ENCODE assay signal across 8 mouse cellular contexts in genomic region chr7:62420566-62420965, GRCm38 (mm10). TPM values are rescaled to one million over a fixed set of nuclear protein-coding genes. Genes with fewer than 3 reads are reported as not detected.
A peak's percentile ranks its signal among the peaks of the same experiment; 100 is the strongest.
DNase-seq lines count a peak whose midpoint lies in the region; ATAC-seq lines count a peak whose summit lies in the region.

No protein-coding gene starts in this region.

- peak overlapping the region; percentile 68 for H3K4me3 ChIP-seq in hindbrain, embryonic 10.5 days
- peak overlapping the region; percentile 73 for H3K4me3 ChIP-seq in midbrain, embryonic 15.5 days

- 0 out of 2 replicates have a peak, but pooled peaks cover 2% of the 10 kb centered on the region for H3K4me1 ChIP-seq in hindbrain, embryonic 10.5 days (replicated peaks)
- H3K4me1 ChIP-seq in midbrain, embryonic 15.5 days, result peaks cover 9% of the 10 kb centered on the region

- 45% methylated on average over 6 of the region's 6 CpGs for WGBS in hindbrain, embryonic 10.5 days
- WGBS in midbrain, embryonic 15.5 days, result 39% methylated on average over 6 of the region's 6 CpGs

- H3K36me3 ChIP-seq in hindbrain, embryonic 10.5 days, result no peaks in the 10 kb centered on the region
- H3K36me3 ChIP-seq in midbrain, embryonic 15.5 days (replicated peaks), result no peaks in the 10 kb centered on the region

- DNase-seq in cerebellum, postnatal 14 days, result peak; percentile 5 to 11
- DNase-seq in cerebellum, adult 9-10 months, result no peak
- DNase-seq in MN1 (ENCODE audit: low spot score), result peak; percentile 21
- DNase-seq in hindbrain, embryonic 10.5 days (ENCODE audit: low spot score), result peak; percentile 43
- DNase-seq in spleen, adult 12 weeks (ENCODE audit: low spot score), result no peak
- no peak for DNase-seq in lung, postnatal 14 days
- no peak for DNase-seq in layer of hippocampus, postnatal 14 days (ENCODE audit: low spot score in 2 of 2)

- peak overlapping the region; percentile 46 for H3K4me2 ChIP-seq in midbrain, embryonic 15.5 days

- peak; percentile 22; the same call in 1 of the 2 replicates for ATAC-seq in midbrain, embryonic 15.5 days (replicated peaks)

- H3K27ac ChIP-seq in hindbrain, embryonic 10.5 days, result peak overlapping the region; percentile 95
- peak overlapping the region; percentile 89 for H3K27ac ChIP-seq in midbrain, embryonic 15.5 days

- H3K9me3 ChIP-seq in hindbrain, embryonic 10.5 days, result peaks cover 20% of the 10 kb centered on the region
- 0 out of 2 replicates have a peak, but pooled peaks cover 2% of the 10 kb centered on the region for H3K9me3 ChIP-seq in midbrain, embryonic 15.5 days

- H3K9ac ChIP-seq in midbrain, embryonic 15.5 days, result peak overlapping the region; percentile 42; the same call in 1 of the 2 replicates

- no peaks in the 10 kb centered on the region for H3K27me3 ChIP-seq in hindbrain, embryonic 10.5 days (ENCODE audit: insufficient read depth, poor library complexity, severe bottlenecking)
- H3K27me3 ChIP-seq in midbrain, embryonic 15.5 days (replicated peaks), result no peaks in the 10 kb centered on the region

RNA-seq across cellular contexts. Expression of gene Mkrn3, which starts 0.6 kb away (rescaled TPM):
- polyA plus RNA-seq in hindbrain, embryonic 10.5 days (2016; fragmentation: Nextera tagmentation; extraction: Ambion mirVana), result 15.4 and 15.5 TPM in 2 replicates
- polyA plus RNA-seq in midbrain, embryonic 15.5 days (2015; fragmentation: Nextera tagmentation; extraction: Ambion mirVana), result 24.6 and 24.8 TPM in 2 replicates
- total RNA-seq in layer of hippocampus, postnatal 14 days (2021), result 10 to 100 TPM; 15.3 to 15.4 TPM

RNA-seq across cellular contexts. Expression of gene Peg12, which starts 43.7 kb away (rescaled TPM):
- 81.5 and 99.4 TPM in 2 replicates for polyA plus RNA-seq in hindbrain, embryonic 10.5 days (2016; fragmentation: Nextera tagmentation; extraction: Ambion mirVana)
- 9.8 and 11.5 TPM in 2 replicates for polyA plus RNA-seq in midbrain, embryonic 15.5 days (2015; fragmentation: Nextera tagmentation; extraction: Ambion mirVana)
- total RNA-seq in layer of hippocampus, postnatal 14 days (2021), result 1 to 10 TPM; 1.2 to 1.4 TPM

RNA-seq across cellular contexts. Expression of gene Magel2, which starts 43.8 kb away (rescaled TPM):
- 5.5 and 11.8 TPM in 2 replicates for polyA plus RNA-seq in hindbrain, embryonic 10.5 days (2016; fragmentation: Nextera tagmentation; extraction: Ambion mirVana)
- polyA plus RNA-seq in midbrain, embryonic 15.5 days (2015; fragmentation: Nextera tagmentation; extraction: Ambion mirVana), result 21.6 and 24.9 TPM in 2 replicates
- 1 to 10 TPM; 2.9 to 4.0 TPM for total RNA-seq in layer of hippocampus, postnatal 14 days (2021)

Comparison
In these comparisons a context has a peak if more than half of its experiments do, and no peak if none do; other contexts are left out.
1. DNase-seq: peak in cerebellum, postnatal 14 days (2 of 2), MN1 (single experiment) and hindbrain, embryonic 10.5 days (single experiment); none in cerebellum, adult 9-10 months (single experiment), spleen, adult 12 weeks (single experiment), lung, postnatal 14 days (single experiment) and layer of hippocampus, postnatal 14 days (0 of 2).